Mouse (Mus musculus): Measurements from ENCODE around the gene Map2k6. TPM values are rescaled to one million over a fixed set of nuclear protein-coding genes. Genes with fewer than 3 reads are reported as not detected.
A peak's percentile ranks its signal among the peaks of the same experiment; 100 is the strongest.

The Map2k6 gene
- polyA plus RNA-seq, 1 experiment from 2014 or later = 37.6 TPM

DNA sequence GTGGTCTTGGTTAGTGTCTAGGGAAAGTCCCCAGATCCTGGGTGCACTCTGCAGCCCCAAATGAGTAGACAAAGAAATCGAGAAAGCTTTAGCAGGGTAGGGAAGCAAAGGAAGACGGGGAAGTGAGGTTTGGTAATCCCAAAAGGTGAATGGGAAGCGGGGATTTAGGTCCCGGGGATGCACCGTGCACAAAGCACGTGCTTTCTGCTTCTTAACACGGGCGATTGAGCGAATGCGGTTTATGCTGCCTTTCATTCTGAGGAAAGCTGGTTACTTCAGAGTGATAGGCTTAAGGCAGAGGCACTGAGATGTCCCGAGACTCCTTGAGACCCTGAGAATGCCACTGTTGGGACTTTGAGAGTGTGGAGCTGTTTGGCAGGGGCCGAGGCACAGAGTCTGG lies 38.1 kb downstream of the Map2k6 start:
- Histone ChIP-seq H3K27ac (ENCODE audit: low read depth, low read length) (no peak overlapping the region), H3K4me1 (replicated peaks; ENCODE audit: control insufficient read depth, insufficient read depth, low read length) (0 out of 2 replicates have a peak, but pooled peaks cover 2% of the 10 kb centered on the region), H3K36me3 (ENCODE audit: control insufficient read depth, insufficient read depth, low read length) (no peaks in the 10 kb centered on the region), H3K27me3 (ENCODE audit: control insufficient read depth, insufficient read depth, low read length) (no peaks in the 10 kb centered on the region), H3K9me3 (ENCODE audit: control insufficient read depth, low read length) (no peaks in the 10 kb centered on the region), H3K4me2 (replicated peaks; ENCODE audit: low read depth, low read length) (no peak overlapping the region), H3K9ac (ENCODE audit: low read depth, low read length) (no peak overlapping the region), H3K4me3 (ENCODE audit: low read depth, low read length) (no peak overlapping the region)
- no peak for DNase-seq (ENCODE audit: low spot score)
- no peak for ATAC-seq (ENCODE audit: low FRiP score)
- 70% methylated on average over 12 of the region's 12 CpGs for WGBS

DNA sequence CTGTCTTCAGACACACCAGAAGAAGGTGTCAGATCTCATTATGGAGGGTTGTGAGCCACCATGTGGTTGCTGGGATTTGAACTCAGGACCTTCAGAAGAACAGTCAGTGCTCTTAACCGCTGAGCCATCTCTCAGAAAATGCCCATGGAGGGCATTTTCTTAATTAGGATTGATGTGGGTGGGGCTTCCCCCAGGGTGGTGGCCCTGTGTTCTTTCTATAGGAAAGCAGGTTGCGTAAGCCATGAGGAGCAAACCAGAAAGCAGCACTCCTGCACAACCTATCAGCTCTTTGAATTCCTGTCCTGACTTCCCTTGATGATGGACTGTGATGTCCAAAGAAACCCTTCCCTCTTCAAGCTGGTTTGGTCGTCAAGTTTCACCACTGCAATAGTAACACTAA lies 39.2 kb downstream of the Map2k6 start:
- H3K27me3 ChIP-seq (ENCODE audit: control insufficient read depth, insufficient read depth, low read length) = no peaks in the 10 kb centered on the region
- H3K27ac ChIP-seq (ENCODE audit: low read depth, low read length) = no peak overlapping the region
- H3K4me2 ChIP-seq (replicated peaks; ENCODE audit: low read depth, low read length) = no peak overlapping the region
- H3K9me3 ChIP-seq (ENCODE audit: control insufficient read depth, low read length) = no peaks in the 10 kb centered on the region
- DNase-seq (ENCODE audit: low spot score) (no peak), ATAC-seq (ENCODE audit: low FRiP score) (no peak)
- WGBS = 95% methylated on average over 3 of the region's 3 CpGs
- no peaks in the 10 kb centered on the region for H3K36me3 ChIP-seq (ENCODE audit: control insufficient read depth, insufficient read depth, low read length)
- no peak overlapping the region for H3K4me3 ChIP-seq (ENCODE audit: low read depth, low read length)
- H3K9ac ChIP-seq (ENCODE audit: low read depth, low read length) = no peak overlapping the region
- 0 out of 2 replicates have a peak, but pooled peaks cover 2% of the 10 kb centered on the region for H3K4me1 ChIP-seq (replicated peaks; ENCODE audit: control insufficient read depth, insufficient read depth, low read length)

DNA sequence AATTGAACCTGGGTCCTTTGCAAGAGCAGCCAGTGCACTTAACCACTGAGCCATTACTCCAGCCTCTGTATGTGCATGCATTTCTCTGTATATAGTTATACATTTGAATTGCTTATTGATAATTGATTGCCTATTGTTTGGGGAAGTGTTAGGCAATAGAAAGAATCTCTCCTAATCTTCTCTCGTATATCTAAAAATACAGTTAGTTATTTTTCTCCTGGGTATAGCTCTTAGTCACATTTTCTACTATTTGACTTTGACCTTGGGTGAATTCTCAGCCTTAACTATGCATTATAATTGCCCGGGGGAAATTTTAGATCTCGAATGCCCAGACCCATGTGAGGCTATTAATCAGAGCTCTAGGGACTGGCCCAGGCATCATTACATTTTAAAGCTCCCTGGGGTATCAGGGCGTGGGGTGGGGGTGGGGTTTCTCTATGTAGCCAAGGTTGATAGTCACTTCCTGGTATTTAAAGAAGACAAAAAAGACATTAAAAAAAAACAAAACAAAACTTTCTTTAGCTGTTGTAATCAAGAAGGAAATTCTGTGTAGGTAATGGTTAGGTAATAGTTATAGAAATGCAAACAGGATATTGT lies 39.9 kb downstream of the Map2k6 start:
- 0 out of 2 replicates have a peak, but pooled peaks cover 2% of the 10 kb centered on the region for H3K4me1 ChIP-seq (replicated peaks; ENCODE audit: control insufficient read depth, insufficient read depth, low read length)
- H3K4me2 ChIP-seq (replicated peaks; ENCODE audit: low read depth, low read length) = no peak overlapping the region
- ATAC-seq (ENCODE audit: low FRiP score) (no peak), DNase-seq (ENCODE audit: low spot score) (no peak)
- H3K27me3 ChIP-seq (ENCODE audit: control insufficient read depth, insufficient read depth, low read length) = no peaks in the 10 kb centered on the region
- no peak overlapping the region for H3K27ac ChIP-seq (ENCODE audit: low read depth, low read length)
- H3K9me3 ChIP-seq (ENCODE audit: control insufficient read depth, low read length) = no peaks in the 10 kb centered on the region
- no peak overlapping the region for H3K9ac ChIP-seq (ENCODE audit: low read depth, low read length)
- H3K4me3 ChIP-seq (ENCODE audit: low read depth, low read length) = no peak overlapping the region
- H3K36me3 ChIP-seq (ENCODE audit: control insufficient read depth, insufficient read depth, low read length) = no peaks in the 10 kb centered on the region
- WGBS = 72% methylated on average over 4 of the region's 4 CpGs

DNA sequence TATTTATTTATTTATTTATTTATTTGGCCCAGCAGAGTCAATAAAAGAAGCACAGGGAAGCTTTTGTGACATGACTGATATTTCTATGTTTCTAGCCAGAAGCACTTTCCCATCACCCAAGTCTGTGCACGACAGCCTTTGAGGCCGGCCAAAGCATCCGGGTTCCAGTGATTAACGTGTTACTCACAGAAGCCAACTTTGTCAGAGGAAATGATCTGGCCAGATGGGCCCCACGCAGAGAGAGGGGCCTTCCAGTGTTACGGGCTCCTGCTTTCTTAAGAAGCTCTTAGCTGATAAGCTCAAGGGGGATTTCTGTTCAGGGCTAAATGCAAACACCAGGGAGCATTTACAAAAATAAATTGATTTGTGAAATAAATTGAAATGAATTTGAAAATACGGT lies 40.4 kb downstream of the Map2k6 start:
- Histone ChIP-seq H3K27me3 (ENCODE audit: control insufficient read depth, insufficient read depth, low read length) (no peaks in the 10 kb centered on the region), H3K4me3 (ENCODE audit: low read depth, low read length) (no peak overlapping the region), H3K9ac (ENCODE audit: low read depth, low read length) (no peak overlapping the region), H3K9me3 (ENCODE audit: control insufficient read depth, low read length) (no peaks in the 10 kb centered on the region), H3K36me3 (ENCODE audit: control insufficient read depth, insufficient read depth, low read length) (no peaks in the 10 kb centered on the region), H3K27ac (ENCODE audit: low read depth, low read length) (no peak overlapping the region), H3K4me1 (replicated peaks; ENCODE audit: control insufficient read depth, insufficient read depth, low read length) (0 out of 2 replicates have a peak, but pooled peaks cover 2% of the 10 kb centered on the region), H3K4me2 (replicated peaks; ENCODE audit: low read depth, low read length) (no peak overlapping the region)
- 64% methylated on average over 7 of the region's 7 CpGs for WGBS
- no peak for DNase-seq (ENCODE audit: low spot score)
- no peak for ATAC-seq (ENCODE audit: low FRiP score)

DNA sequence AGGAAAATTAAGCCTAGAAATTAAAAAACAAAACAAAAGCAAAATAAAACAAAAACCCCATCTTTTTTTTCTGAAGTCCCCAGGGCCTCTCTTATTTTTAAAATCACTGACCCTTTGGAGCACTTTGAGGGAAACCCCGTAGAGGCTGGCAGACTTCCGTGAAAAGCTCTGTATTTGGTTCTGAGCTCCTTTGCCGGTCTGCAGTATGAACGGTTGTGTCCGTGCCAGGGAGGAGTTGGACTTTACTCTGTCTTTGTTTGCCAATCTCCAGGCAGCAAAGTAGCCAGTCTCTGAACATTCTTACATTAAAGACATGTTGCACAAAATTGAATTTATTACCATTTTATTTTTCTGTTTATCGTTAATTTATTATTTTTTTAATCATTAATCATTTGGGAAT lies 45.7 kb downstream of the Map2k6 start:
- Histone ChIP-seq H3K9ac (ENCODE audit: low read depth, low read length) (no peak overlapping the region), H3K4me2 (replicated peaks; ENCODE audit: low read depth, low read length) (no peak overlapping the region), H3K4me3 (ENCODE audit: low read depth, low read length) (no peak overlapping the region), H3K27ac (ENCODE audit: low read depth, low read length) (no peak overlapping the region), H3K36me3 (ENCODE audit: control insufficient read depth, insufficient read depth, low read length) (no peaks in the 10 kb centered on the region), H3K9me3 (ENCODE audit: control insufficient read depth, low read length) (no peaks in the 10 kb centered on the region), H3K4me1 (replicated peaks; ENCODE audit: control insufficient read depth, insufficient read depth, low read length) (peaks cover 11% of the 10 kb centered on the region), H3K27me3 (ENCODE audit: control insufficient read depth, insufficient read depth, low read length) (peaks cover 2% of the 10 kb centered on the region; the same call in 1 of the 2 replicates)
- no peak for ATAC-seq (ENCODE audit: low FRiP score)
- 84% methylated on average over 6 of the region's 6 CpGs for WGBS
- DNase-seq (ENCODE audit: low spot score) = no peak

DNA sequence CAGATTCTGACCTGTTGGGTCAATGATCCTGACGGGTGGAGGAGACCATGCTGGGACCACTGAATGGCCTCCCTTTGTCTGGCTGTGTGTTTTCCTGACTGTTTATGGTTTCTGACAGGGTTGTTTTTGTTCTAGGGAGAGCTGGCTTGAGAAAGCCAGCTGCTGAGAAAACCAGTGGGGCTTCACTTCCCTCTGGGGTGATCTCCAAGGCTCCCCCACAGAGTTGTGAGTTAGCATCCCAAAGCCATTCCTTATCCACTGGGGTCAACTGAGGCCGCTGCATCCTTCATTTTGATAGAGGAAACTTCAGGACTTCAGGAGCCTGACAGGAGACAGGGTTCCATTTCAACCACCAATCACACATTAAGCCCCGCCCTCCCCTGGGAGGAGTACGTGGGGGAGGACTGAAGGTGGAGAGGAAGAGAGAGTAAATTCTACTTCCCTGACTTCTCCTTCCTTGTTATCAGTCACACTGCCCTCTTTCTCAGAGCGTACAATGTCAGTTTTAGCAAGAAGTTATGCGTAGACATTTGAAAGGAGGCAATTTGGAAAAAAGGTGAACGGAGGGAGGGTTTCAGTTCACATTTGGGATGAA lies 49.3 kb downstream of the Map2k6 start:
- Histone ChIP-seq H3K36me3 (ENCODE audit: control insufficient read depth, insufficient read depth, low read length) (no peaks in the 10 kb centered on the region), H3K4me3 (ENCODE audit: low read depth, low read length) (0 out of 2 replicates have a peak overlapping the region, but pooled peaks have one; percentile 15), H3K4me1 (replicated peaks; ENCODE audit: control insufficient read depth, insufficient read depth, low read length) (peaks cover 11% of the 10 kb centered on the region), H3K9ac (ENCODE audit: low read depth, low read length) (no peak overlapping the region), H3K27me3 (ENCODE audit: control insufficient read depth, insufficient read depth, low read length) (peaks cover 2% of the 10 kb centered on the region; the same call in 1 of the 2 replicates), H3K27ac (ENCODE audit: low read depth, low read length) (no peak overlapping the region), H3K4me2 (replicated peaks; ENCODE audit: low read depth, low read length) (peak overlapping the region; percentile 47), H3K9me3 (ENCODE audit: control insufficient read depth, low read length) (no peaks in the 10 kb centered on the region)
- 3% methylated on average over 7 of the region's 7 CpGs for WGBS
- DNase-seq (ENCODE audit: low spot score) = peak; percentile 57
- ATAC-seq (ENCODE audit: low FRiP score) = peak; percentile 49

DNA sequence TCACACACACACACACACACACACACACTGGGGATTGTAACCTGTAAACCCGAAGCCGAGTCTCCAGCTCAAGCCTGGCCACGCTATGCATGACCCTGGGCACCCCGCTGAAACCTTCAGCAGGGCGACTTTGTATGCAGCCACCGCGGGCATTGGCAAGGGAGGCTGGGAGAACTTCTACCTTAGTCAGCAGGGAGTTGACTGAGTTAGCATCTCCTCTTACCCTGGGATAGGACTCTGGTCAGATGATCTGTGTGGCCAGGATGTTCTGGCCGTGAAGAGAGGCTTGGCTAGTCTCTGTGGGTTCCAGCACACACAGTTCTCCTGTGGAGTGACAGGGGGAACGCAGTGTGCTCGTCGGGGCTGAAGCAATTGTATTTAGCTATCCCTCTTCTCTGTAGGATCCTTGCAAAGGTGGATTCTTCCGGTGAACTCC lies 49.8 kb downstream of the Map2k6 start:
- Histone ChIP-seq H3K9me3 (ENCODE audit: control insufficient read depth, low read length) (no peaks in the 10 kb centered on the region), H3K4me2 (replicated peaks; ENCODE audit: low read depth, low read length) (peak overlapping the region; percentile 47), H3K27me3 (ENCODE audit: control insufficient read depth, insufficient read depth, low read length) (peaks cover 2% of the 10 kb centered on the region; the same call in 1 of the 2 replicates), H3K36me3 (ENCODE audit: control insufficient read depth, insufficient read depth, low read length) (no peaks in the 10 kb centered on the region), H3K4me3 (ENCODE audit: low read depth, low read length) (peak overlapping the region; percentile 15), H3K4me1 (replicated peaks; ENCODE audit: control insufficient read depth, insufficient read depth, low read length) (peaks cover 11% of the 10 kb centered on the region), H3K27ac (ENCODE audit: low read depth, low read length) (no peak overlapping the region), H3K9ac (ENCODE audit: low read depth, low read length) (no peak overlapping the region)
- ATAC-seq (ENCODE audit: low FRiP score) = peak; percentile 58
- peak; percentile 46 for DNase-seq (ENCODE audit: low spot score)
- 1% methylated on average over 12 of the region's 12 CpGs for WGBS

DNA sequence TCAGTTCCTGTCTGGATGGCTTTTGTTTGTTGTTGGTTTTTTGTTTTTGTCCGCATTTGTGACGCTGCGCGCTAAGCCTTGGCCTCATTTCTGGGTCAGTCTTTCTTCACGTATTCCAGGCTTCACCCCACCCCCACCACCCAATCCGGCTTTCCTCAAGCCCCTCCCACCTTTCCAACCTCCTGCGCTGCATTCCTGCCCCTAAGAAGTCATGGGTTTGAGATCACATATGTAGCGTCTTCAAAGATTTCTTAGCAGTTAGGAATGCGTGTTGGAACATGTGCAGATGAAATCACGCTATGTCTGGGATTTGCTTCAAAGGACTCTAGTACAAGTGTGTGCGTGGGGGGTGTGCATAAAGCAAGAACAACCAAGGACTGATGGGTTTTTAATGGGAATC lies 50.3 kb downstream of the Map2k6 start:
- no peak overlapping the region for H3K27ac ChIP-seq (ENCODE audit: low read depth, low read length)
- H3K36me3 ChIP-seq (ENCODE audit: control insufficient read depth, insufficient read depth, low read length) = no peaks in the 10 kb centered on the region
- ATAC-seq (ENCODE audit: low FRiP score) (peak; percentile 36; the same call in 1 of the 2 replicates), DNase-seq (ENCODE audit: low spot score) (no peak)
- no peaks in the 10 kb centered on the region for H3K9me3 ChIP-seq (ENCODE audit: control insufficient read depth, low read length)
- peaks cover 2% of the 10 kb centered on the region; the same call in 1 of the 2 replicates for H3K27me3 ChIP-seq (ENCODE audit: control insufficient read depth, insufficient read depth, low read length)
- 4% methylated on average over 11 of the region's 11 CpGs for WGBS
- H3K9ac ChIP-seq (ENCODE audit: low read depth, low read length) = no peak overlapping the region
- H3K4me1 ChIP-seq (replicated peaks; ENCODE audit: control insufficient read depth, insufficient read depth, low read length) = peaks cover 11% of the 10 kb centered on the region
- peak overlapping the region; percentile 47 for H3K4me2 ChIP-seq (replicated peaks; ENCODE audit: low read depth, low read length)
- peak overlapping the region; percentile 15; the same call in 1 of the 2 replicates for H3K4me3 ChIP-seq (ENCODE audit: low read depth, low read length)
